Mouse (Mus musculus) frontal cortex, postnatal 25 days (tissue): ENCODE data around the gene Ndufs3.
"Not testable (repeated sequence)": the region's sequence is repeated elsewhere in the genome, so short reads cannot be mapped to it uniquely, and the experiment has no call there.

Experiments used
- DNase-seq, 2 experiments: peaks; one replicate each; pipeline ENCODE4 v3.0.0; 2022; ENCODE audit warnings: low spot score in 2 of 2

The Ndufs3 gene

GRCm38 (mm10) chr2:90906721-90907120 is 2.1 kb upstream of the Ndufs3 start:
- DNase-seq = no peak

- DNase-seq = no peak
Observed at GRCm38 (mm10) chr2:90904856-90905224, 213 bp upstream of the Ndufs3 start.

- no peak for DNase-seq
Observed at GRCm38 (mm10) chr2:90903398-90903797, 1.2 kb downstream of the Ndufs3 start.

GRCm38 (mm10) chr2:90894299-90894677 is 10.3 kb downstream of the Ndufs3 start:
- DNase-seq = not testable (repeated sequence)

GRCm38 (mm10) chr2:90893673-90894298 is 10.8 kb downstream of the Ndufs3 start:
- DNase-seq = no peak

- no peak for DNase-seq
Observed at GRCm38 (mm10) chr2:90889550-90890548, 14.8 kb downstream of the Ndufs3 start.

GRCm38 (mm10) chr2:90887627-90888026 is 17.0 kb downstream of the Ndufs3 start:
- no peak for DNase-seq

GRCm38 (mm10) chr2:90886436-90886835 is 18.2 kb downstream of the Ndufs3 start:
- DNase-seq = no peak

GRCm38 (mm10) chr2:90885218-90886041 is 19.2 kb downstream of the Ndufs3 start, which contains the start of gene C1qtnf4:
TSS of gene C1qtnf4 (plus strand) at chr2:90885860.
- no peak for DNase-seq

- DNase-seq = no peak
Observed at GRCm38 (mm10) chr2:90881824-90882223, 22.8 kb downstream of the Ndufs3 start.

- no peak for DNase-seq
Observed at GRCm38 (mm10) chr2:90880144-90880785, 24.4 kb downstream of the Ndufs3 start.

GRCm38 (mm10) chr2:90879419-90879818 is 25.2 kb downstream of the Ndufs3 start:
- DNase-seq = no peak

GRCm38 (mm10) chr2:90877584-90878259 is 26.9 kb downstream of the Ndufs3 start:
- no peak for DNase-seq

GRCm38 (mm10) chr2:90875239-90875638 is 29.4 kb downstream of the Ndufs3 start:
- DNase-seq = no peak

- DNase-seq = no peak
Observed at GRCm38 (mm10) chr2:90874025-90874424, 30.6 kb downstream of the Ndufs3 start.

GRCm38 (mm10) chr2:90871180-90871961 is 33.3 kb downstream of the Ndufs3 start:
- no peak for DNase-seq

- no peak for DNase-seq
Observed at GRCm38 (mm10) chr2:90870136-90870601, 34.5 kb downstream of the Ndufs3 start.

GRCm38 (mm10) chr2:90866524-90866923 is 38.1 kb downstream of the Ndufs3 start:
- DNase-seq = peak; percentile 74 to 84

GRCm38 (mm10) chr2:90864184-90864583 is 40.4 kb downstream of the Ndufs3 start:
- DNase-seq = no peak

GRCm38 (mm10) chr2:90861486-90861885 is 43.1 kb downstream of the Ndufs3 start:
- DNase-seq = no peak
